Mouse (Mus musculus) left cerebral cortex, adult 18-20 months (tissue): ENCODE results near the gene Vmn2r85. TPM values are rescaled to one million over a fixed set of nuclear protein-coding genes. Genes with fewer than 3 reads are reported as not detected.
A peak's percentile ranks its signal among the peaks of the same experiment; 100 is the strongest.
"Not testable (repeated sequence)": the region's sequence is repeated elsewhere in the genome, so short reads cannot be mapped to it uniquely, and the experiment has no call there.

ENCODE experiments used
- DNase-seq, 2 experiments: peaks; one replicate each; pipeline ENCODE4 v3.0.0; 2021 to 2022; ENCODE audit warnings: low spot score in 2 of 2, mixed read lengths in 1 of 2
- long read RNA-seq, 2 experiments: library from polyadenylated mRNA; stranded (forward); transcript quantifications; one replicate each; pipeline ENCODE4 v2.0.0; 2021
- total RNA-seq, 2 experiments: library from RNA; stranded (reverse); gene quantifications; 2 replicates each; pipeline ENCODE4 v1.2.3; 2021

Vmn2r85 gene
- under 1 TPM; 0.58 to 0.70 TPM for total RNA-seq
- long read RNA-seq, experiment 1, result 0 reads
- long read RNA-seq, experiment 2, result 0 reads

DNA sequence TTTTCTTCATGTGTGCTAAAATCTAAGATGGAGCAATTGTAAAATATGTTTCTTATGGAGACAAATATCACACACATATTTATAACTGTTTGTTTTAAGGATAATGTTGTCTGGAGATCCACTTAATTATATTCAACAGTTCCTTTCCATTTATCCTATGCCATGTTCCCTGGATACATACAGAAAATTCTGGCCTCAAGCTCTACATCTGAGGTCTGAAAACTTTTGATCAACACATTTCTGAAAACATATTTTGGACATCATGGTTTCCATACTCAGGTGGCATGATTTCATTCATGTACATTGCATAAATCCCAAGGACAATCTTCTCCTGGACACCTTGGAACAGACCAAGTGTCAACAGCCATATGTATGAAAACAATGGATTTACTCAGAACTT, at the start of gene Vmn2r85:
Gene Vmn2r85 (minus strand): TSS at position 101 of the 400 bp plus-strand sequence.
- not testable (repeated sequence) for DNase-seq

DNA sequence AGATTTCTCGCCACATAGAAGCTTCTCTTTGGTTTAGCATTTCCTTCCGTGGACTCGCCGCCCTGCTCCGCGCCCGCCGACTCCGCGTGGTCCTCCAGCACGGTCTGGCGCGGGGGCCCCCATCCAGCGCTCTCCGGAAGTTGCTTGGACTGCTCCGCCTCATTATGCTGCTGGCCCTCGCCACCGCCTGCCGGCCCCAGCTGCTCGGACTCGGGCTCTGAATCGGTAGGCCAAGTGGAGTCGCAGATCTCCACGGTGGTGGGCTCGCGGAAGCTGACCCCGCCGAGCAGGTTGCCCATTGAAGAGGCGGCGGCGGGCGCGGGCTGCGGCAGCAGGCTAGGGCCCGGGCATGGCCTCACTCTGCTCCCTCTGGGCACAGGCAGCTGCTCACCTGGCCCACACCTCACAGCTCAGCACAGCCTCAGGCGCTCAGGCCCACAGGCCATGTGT, 40.8 kb upstream of the Vmn2r85 start:
- DNase-seq, result peak; percentile 11 to 34

- not testable (repeated sequence) for DNase-seq
These were observed 26.4 kb upstream of the Vmn2r85 start, which contains the start of gene Vmn2r86 for GRCm38 (mm10) chr10:130455950-130456349. Vmn2r86 (minus strand) TSS chr10:130456050.

GRCm38 (mm10) chr10:130444776-130445175, 15.3 kb upstream of the Vmn2r85 start:
- DNase-seq, result no peak

DNA sequence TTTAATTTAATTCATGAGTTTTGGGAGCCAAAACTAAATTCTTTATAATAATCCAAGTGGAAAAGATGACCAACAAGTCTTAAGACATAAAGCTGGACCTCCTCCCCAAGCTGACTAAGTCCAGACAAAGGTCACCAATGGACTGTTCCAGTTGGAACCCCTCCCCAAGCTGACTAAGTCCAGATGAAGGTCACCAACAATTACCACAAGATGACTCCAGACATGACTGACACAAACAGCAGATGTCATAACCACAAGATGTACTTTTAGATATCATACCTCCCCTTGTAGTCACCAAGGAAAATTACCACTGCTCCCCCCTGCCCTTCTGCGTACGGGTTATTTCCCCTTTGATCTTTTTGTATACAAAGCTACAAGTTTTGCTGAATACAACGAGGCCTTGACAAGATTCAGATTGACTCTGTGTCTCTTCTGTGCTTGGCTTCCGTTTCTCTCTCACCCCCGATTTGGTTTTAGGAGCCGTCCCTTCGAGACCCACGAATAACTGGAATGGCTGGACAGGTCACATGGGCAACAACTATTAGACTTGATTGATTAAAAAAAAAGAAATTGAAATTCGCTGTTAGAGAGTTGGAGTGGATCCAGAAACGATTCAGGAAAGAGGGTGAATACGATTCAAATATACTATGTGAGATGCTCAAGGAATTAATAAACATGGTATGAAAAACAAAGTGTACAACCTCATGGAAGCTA, 4.8 kb upstream of the Vmn2r85 start:
- not testable (repeated sequence) for DNase-seq

- DNase-seq, result not testable (repeated sequence)
These were observed 7.1 kb downstream of the Vmn2r85 start for GRCm38 (mm10) chr10:130422368-130422767.

DNA sequence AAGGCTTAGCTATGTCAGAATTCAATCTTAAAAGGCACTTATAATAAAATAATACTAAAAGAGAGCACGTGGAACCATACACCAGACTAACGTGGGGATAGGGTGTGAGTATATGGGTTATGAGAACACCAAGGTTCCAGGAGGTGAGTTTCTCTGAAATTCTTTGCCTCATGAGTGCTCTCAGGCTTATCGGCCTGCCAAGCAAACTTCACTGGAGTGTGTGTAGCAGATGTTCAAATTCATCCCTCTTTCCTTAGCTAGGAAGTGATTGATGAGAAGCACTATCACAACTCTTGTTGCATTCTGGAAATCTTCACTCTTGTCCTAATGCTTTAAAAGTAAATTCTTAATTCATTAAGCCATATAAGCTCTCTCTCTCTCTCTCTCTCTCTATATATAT, 9.1 kb downstream of the Vmn2r85 start:
- DNase-seq, result no peak

DNA sequence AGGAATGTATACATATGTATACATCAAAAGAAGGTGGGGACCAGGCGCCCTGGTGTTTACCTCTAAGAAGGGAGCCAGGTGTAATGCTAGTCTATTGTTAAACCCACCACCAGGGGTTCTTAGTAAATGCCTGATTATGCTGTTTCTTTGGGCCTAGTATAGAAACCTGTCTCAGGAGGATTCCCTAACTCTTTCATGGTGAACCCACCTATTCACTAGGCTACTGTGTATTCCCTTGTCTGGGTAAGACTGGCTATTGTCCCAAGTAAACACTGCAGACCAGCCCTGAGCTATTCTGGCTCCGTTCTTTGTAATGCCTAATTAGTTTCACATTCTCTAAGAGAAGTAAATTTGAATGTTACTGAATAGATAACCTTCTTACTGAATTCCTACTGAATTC, 9.5 kb downstream of the Vmn2r85 start:
- DNase-seq, result not testable (repeated sequence)

DNA sequence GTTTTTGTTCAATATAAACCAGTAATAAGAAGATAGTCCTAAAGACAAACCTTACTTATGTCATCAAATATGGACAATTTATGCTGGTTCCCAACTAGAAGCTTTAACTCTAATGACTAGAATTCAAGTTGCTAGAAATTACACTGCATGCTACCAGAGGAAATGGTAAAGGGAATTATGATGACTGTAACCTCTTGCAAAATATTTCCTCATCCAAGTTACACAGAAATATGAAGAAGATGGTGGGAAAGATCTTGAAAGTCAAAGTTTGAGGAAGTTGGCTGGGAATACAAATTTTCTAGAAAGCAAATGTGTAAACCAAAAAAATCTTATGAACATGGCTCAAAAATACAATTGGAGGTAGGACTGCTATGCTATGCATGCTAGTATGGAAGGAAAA, 13.2 kb downstream of the Vmn2r85 start:
- not testable (repeated sequence) for DNase-seq

DNA sequence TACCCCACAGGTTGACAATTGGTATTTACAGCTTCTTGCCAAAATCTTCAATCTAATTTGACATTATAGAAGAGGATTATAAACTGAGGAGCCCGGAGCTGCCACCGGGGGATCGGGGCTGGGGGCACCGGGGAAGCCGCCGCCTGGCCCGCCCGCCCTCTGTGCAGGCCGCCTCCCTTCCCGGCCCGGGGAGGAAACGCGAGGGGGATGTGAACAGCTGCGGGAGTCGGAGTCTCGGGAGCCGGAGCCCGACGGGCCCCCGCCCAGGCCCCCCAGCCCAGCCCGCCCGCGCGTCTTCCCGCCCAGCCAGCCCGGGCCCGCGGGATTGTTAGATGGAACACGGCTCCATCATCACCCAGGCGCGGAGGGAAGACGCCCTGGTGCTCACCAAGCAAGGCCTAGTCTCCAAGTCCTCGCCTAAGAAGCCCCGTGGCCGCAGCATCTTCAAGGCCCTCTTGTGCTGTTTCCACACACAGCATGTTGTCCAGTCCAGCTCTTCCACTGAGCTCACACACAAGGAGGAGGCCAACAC, 17.3 kb downstream of the Vmn2r85 start:
- not testable (repeated sequence) for DNase-seq

DNA sequence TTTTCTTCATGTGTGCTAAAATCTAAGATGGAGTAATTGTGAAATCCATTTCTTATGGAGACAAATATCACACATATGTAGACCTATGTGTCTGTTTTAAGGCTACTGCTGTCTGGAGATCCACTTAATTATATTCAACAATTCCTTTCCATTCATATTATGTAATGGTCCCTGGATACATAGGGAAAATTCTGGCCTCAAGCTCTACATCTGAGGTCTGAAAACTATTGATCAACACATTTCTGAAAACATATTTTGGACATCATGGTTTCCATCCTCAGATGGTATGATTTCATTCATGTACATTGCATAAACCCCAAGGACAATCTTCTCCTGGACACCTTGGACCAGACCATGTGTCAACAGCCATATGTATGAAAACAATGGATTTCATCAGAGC, 35.3 kb downstream of the Vmn2r85 start, which contains the start of gene Vmn2r84:
Gene Vmn2r84 (minus strand): TSS at position 101 of the 400 bp plus-strand sequence.
- no peak for DNase-seq

- DNase-seq, result no peak
These were observed 54.4 kb downstream of the Vmn2r85 start for GRCm38 (mm10) chr10:130375145-130375544.

- no peak for DNase-seq
These were observed 56.9 kb downstream of the Vmn2r85 start for GRCm38 (mm10) chr10:130372491-130373173.

DNA sequence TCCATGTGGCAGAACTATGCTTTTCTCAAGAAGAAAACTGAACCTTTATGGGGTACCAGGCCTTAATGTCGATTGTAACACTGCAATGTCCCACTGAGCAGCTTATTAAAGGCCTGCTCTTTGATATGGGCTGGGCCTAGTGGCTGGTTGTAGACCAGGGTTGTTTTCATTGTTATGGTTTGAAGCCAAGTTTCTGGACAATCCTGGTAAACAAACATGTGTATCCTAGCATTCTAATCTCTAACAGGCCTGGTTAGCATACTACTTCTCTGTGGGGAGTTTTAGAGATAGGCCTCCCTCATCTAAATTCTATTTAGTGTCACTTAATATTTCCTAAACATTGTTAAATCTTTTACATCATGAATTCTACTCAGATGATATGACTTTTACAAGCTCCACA, 57.9 kb downstream of the Vmn2r85 start:
- no peak for DNase-seq

- no peak for DNase-seq
These were observed 59.4 kb downstream of the Vmn2r85 start for GRCm38 (mm10) chr10:130370005-130370682.

DNA sequence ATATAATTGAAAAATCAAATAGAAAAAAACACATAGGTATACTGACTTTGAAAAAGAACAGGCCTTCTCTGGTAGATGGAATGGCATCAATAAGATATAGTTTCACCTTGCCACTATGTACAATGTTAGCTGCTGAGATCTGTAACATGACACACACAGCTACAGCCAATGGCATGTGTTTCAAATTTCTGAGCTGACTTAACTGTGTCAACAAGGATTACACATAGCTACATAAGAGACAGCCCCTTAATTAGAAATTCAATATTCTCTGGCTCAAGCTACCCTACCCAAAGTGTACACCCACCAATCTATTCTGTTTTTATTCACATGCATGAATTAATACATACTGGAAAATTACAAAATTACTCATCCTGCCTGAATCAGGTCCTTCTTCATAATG, 61.1 kb downstream of the Vmn2r85 start:
- DNase-seq, result no peak

GRCm38 (mm10) chr10:130364766-130365165, 64.7 kb downstream of the Vmn2r85 start:
- no peak for DNase-seq
